Mouse (Mus musculus): ENCODE results near the gene Sipa1. TPM values are rescaled to one million over a fixed set of nuclear protein-coding genes. Genes with fewer than 3 reads are reported as not detected.
A peak's percentile ranks its signal among the peaks of the same experiment; 100 is the strongest.

The Sipa1 gene
- polyA plus RNA-seq, 1 experiment from 2014 or later = 20.1 TPM

GRCm38 (mm10) chr19:5684985-5685384 lies 21.5 kb upstream of the Sipa1 start:
- Histone ChIP-seq H3K27me3 (no peaks in the 10 kb centered on the region), H3K4me1 (replicated peaks) (peaks cover 20% of the 10 kb centered on the region), H3K9ac (no peak overlapping the region), H3K4me2 (no peak overlapping the region), H3K9me3 (no peaks in the 10 kb centered on the region), H3K36me3 (peaks cover 59% of the 10 kb centered on the region), H3K27ac (replicated peaks) (no peak overlapping the region), H3K4me3 (no peak overlapping the region)
- 90% methylated on average over 13 of the region's 13 CpGs for WGBS
- ATAC-seq (ENCODE audit: low FRiP score, low read depth) = no peak

GRCm38 (mm10) chr19:5684236-5684635 lies 20.7 kb upstream of the Sipa1 start:
- H3K4me3 ChIP-seq = no peak overlapping the region
- H3K4me2 ChIP-seq = no peak overlapping the region
- H3K4me1 ChIP-seq (replicated peaks) = peaks cover 12% of the 10 kb centered on the region
- no peaks in the 10 kb centered on the region for H3K9me3 ChIP-seq
- no peak for ATAC-seq (ENCODE audit: low FRiP score, low read depth)
- H3K36me3 ChIP-seq = peaks cover 66% of the 10 kb centered on the region
- no peak overlapping the region for H3K27ac ChIP-seq (replicated peaks)
- no peak overlapping the region for H3K9ac ChIP-seq
- 93% methylated on average over 12 of the region's 12 CpGs for WGBS
- H3K27me3 ChIP-seq = no peaks in the 10 kb centered on the region

- WGBS = 82% methylated on average over 4 of the region's 4 CpGs
Observed at GRCm38 (mm10) chr19:5680432-5680831, 16.9 kb upstream of the Sipa1 start.

DNA sequence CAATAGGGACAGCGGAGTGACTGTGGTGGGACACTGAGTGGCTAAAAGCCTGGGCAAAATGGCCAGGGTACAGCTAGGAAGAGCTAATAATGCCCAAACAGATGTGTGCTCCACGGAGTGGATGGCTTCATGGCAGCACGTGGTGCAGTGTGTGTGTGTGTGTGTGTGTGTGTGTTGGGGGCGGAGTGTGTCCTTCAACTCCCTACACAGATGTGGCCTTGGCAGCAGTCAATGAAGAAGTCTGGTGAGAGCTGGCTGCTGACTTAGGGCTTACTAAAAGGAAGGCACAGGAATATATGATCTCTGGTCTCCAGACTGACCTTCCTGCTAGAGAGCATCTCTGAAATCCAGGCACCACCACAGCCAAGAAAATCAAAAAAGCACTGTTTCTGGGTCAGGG lies 4.9 kb upstream of the Sipa1 start:
- peaks cover 6% of the 10 kb centered on the region; the same call in 1 of the 2 replicates for H3K4me1 ChIP-seq (replicated peaks)
- H3K9ac ChIP-seq = no peak overlapping the region
- no peaks in the 10 kb centered on the region for H3K9me3 ChIP-seq
- H3K4me3 ChIP-seq = no peak overlapping the region
- peaks cover 68% of the 10 kb centered on the region for H3K36me3 ChIP-seq
- no peak overlapping the region for H3K27ac ChIP-seq (replicated peaks)
- no peak for ATAC-seq (ENCODE audit: low FRiP score, low read depth)
- no peaks in the 10 kb centered on the region for H3K27me3 ChIP-seq
- no peak overlapping the region for H3K4me2 ChIP-seq
- 85% methylated on average over 4 of the region's 4 CpGs for WGBS

More at GRCm38 (mm10) chr19:5680432-5680831, 16.9 kb upstream of the Sipa1 start:
- H3K27me3 ChIP-seq = no peaks in the 10 kb centered on the region
- H3K4me1 ChIP-seq (replicated peaks) = no peaks in the 10 kb centered on the region
- no peak for ATAC-seq (ENCODE audit: low FRiP score, low read depth)
- H3K4me3 ChIP-seq = no peak overlapping the region
- H3K27ac ChIP-seq (replicated peaks) = no peak overlapping the region
- H3K4me2 ChIP-seq = no peak overlapping the region
- H3K9ac ChIP-seq = no peak overlapping the region
- H3K9me3 ChIP-seq = no peaks in the 10 kb centered on the region
- peaks cover 86% of the 10 kb centered on the region for H3K36me3 ChIP-seq

DNA sequence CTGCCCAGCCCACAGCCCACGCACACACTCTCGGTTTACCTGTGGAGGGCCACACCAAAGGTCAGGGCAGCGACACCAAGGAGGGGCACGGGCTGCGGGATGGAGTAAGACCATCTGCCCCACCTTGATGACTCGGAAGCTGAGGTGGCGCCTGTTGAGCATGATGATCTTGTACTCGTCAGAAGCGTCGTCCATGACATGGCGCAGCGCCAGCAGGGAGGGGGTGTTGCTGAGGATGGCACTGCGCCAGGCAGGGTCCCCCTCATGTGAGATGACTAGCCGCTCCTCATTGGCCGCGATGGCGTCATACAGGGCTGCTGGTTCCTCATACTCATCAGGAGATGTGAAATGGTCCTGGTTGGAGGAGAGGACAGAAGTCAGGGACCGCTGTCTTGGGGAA lies 2.9 kb upstream of the Sipa1 start:
- no peaks in the 10 kb centered on the region for H3K27me3 ChIP-seq
- H3K9me3 ChIP-seq = no peaks in the 10 kb centered on the region
- no peak overlapping the region for H3K9ac ChIP-seq
- H3K4me1 ChIP-seq (replicated peaks) = peaks cover 10% of the 10 kb centered on the region
- peaks cover 51% of the 10 kb centered on the region for H3K36me3 ChIP-seq
- no peak overlapping the region for H3K27ac ChIP-seq (replicated peaks)
- ATAC-seq (ENCODE audit: low FRiP score, low read depth) = no peak
- no peak overlapping the region for H3K4me2 ChIP-seq
- no peak overlapping the region for H3K4me3 ChIP-seq
- WGBS = 91% methylated on average over 18 of the region's 18 CpGs

- Histone ChIP-seq H3K4me2 (no peak overlapping the region), H3K4me1 (replicated peaks) (peaks cover 10% of the 10 kb centered on the region), H3K27me3 (no peaks in the 10 kb centered on the region), H3K9ac (no peak overlapping the region), H3K27ac (replicated peaks) (no peak overlapping the region), H3K9me3 (no peaks in the 10 kb centered on the region), H3K4me3 (no peak overlapping the region), H3K36me3 (peaks cover 42% of the 10 kb centered on the region)
- ATAC-seq (ENCODE audit: low FRiP score, low read depth) = no peak
- 94% methylated on average over 15 of the region's 15 CpGs for WGBS
Observed at GRCm38 (mm10) chr19:5665465-5665864, 2.0 kb upstream of the Sipa1 start.

- H3K27me3 ChIP-seq = no peaks in the 10 kb centered on the region
- no peak for ATAC-seq (ENCODE audit: low FRiP score, low read depth)
- no peak overlapping the region for H3K27ac ChIP-seq (replicated peaks)
- peaks cover 10% of the 10 kb centered on the region for H3K4me1 ChIP-seq (replicated peaks)
- H3K4me3 ChIP-seq = no peak overlapping the region
- no peak overlapping the region for H3K4me2 ChIP-seq
- H3K36me3 ChIP-seq = peaks cover 40% of the 10 kb centered on the region
- H3K9me3 ChIP-seq = no peaks in the 10 kb centered on the region
- WGBS = 92% methylated on average over 10 of the region's 10 CpGs
- H3K9ac ChIP-seq = no peak overlapping the region
Observed at GRCm38 (mm10) chr19:5664669-5665257, 1.3 kb upstream of the Sipa1 start.

- ATAC-seq (ENCODE audit: low FRiP score, low read depth) = no peak
- H3K4me1 ChIP-seq (replicated peaks) = peaks cover 10% of the 10 kb centered on the region
- no peak overlapping the region; the same call in 1 of the 2 replicates for H3K9ac ChIP-seq
- H3K4me2 ChIP-seq = peak overlapping the region; percentile 55
- H3K36me3 ChIP-seq = peaks cover 27% of the 10 kb centered on the region
- H3K27ac ChIP-seq (replicated peaks) = peak overlapping the region; percentile 57; the same call in 1 of the 2 replicates
- H3K9me3 ChIP-seq = no peaks in the 10 kb centered on the region
- WGBS = 71% methylated on average over 8 of the region's 8 CpGs
- peak overlapping the region; percentile 38; the same call in 1 of the 2 replicates for H3K4me3 ChIP-seq
- H3K27me3 ChIP-seq = no peaks in the 10 kb centered on the region
Observed at GRCm38 (mm10) chr19:5662310-5662709, 1.2 kb downstream of the Sipa1 start.

DNA sequence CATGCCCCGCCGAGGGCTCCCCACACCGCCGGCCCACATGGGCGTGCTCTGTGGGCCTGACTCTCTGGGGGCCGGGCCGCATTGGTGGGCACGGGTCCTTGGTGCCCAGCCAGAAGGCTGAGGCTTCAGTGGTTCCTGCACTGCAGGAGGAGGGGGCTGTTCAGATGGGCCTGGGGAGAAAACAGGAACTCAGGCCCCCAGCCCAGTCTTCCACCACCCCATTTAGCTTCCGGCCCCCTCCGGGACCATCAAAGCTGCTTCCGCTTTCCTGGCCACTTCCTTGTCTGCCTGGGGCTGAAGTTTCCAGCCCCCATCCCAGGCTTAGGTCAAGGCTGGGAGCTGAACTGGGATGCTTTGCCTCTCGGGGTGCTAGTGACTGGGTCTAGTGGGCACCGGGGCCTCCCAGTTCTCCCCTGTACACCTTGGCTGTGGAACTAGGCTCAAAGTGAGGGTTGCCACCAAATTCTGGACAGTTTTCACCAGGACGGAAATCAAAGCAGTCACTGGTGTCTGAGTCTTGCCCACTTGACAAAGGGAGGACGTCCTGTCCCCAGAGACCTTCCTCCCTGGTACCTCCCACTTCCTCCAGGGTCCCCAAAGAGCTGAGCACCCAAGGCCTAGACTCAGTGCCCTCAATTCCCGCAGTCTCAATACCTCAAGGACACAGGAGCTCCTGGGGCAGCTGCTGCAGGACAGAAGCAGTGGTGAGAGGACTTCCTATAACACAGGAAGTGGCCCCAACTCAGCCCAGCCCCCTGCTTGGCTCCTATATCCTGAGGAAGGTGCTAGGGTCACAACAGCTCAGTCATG lies 2.4 kb downstream of the Sipa1 start:
- WGBS = 87% methylated on average over 16 of the region's 16 CpGs
- H3K4me3 ChIP-seq = peak overlapping the region; percentile 2; the same call in 1 of the 2 replicates
- H3K4me2 ChIP-seq = peak overlapping the region; percentile 28
- H3K9ac ChIP-seq = no peak overlapping the region
- H3K27me3 ChIP-seq = peaks cover 4% of the 10 kb centered on the region; the same call in 1 of the 2 replicates
- H3K4me1 ChIP-seq (replicated peaks) = peaks cover 10% of the 10 kb centered on the region
- peak overlapping the region; percentile 47; the same call in 1 of the 2 replicates for H3K27ac ChIP-seq (replicated peaks)
- ATAC-seq (ENCODE audit: low FRiP score, low read depth) = no peak
- H3K9me3 ChIP-seq = no peaks in the 10 kb centered on the region
- H3K36me3 ChIP-seq = peaks cover 17% of the 10 kb centered on the region

- Histone ChIP-seq H3K9me3 (no peaks in the 10 kb centered on the region), H3K36me3 (no peaks in the 10 kb centered on the region), H3K4me3 (peak overlapping the region; percentile 42), H3K27me3 (peaks cover 34% of the 10 kb centered on the region), H3K4me2 (peak overlapping the region; percentile 74), H3K4me1 (replicated peaks) (peaks cover 15% of the 10 kb centered on the region), H3K9ac (peak overlapping the region; percentile 15), H3K27ac (replicated peaks) (no peak overlapping the region)
- 15% methylated on average over 43 of the region's 43 CpGs for WGBS
- no peak for ATAC-seq (ENCODE audit: low FRiP score, low read depth)
Observed at GRCm38 (mm10) chr19:5654720-5655298, 8.7 kb downstream of the Sipa1 start.

- no peak overlapping the region for H3K27ac ChIP-seq (replicated peaks)
- peaks cover 34% of the 10 kb centered on the region for H3K27me3 ChIP-seq
- 9% methylated on average over 62 of the region's 62 CpGs for WGBS
- H3K4me2 ChIP-seq = peak overlapping the region; percentile 74
- peak overlapping the region; percentile 42 for H3K4me3 ChIP-seq
- no peaks in the 10 kb centered on the region for H3K9me3 ChIP-seq
- no peaks in the 10 kb centered on the region for H3K36me3 ChIP-seq
- peak overlapping the region; percentile 15 for H3K9ac ChIP-seq
- H3K4me1 ChIP-seq (replicated peaks) = peaks cover 17% of the 10 kb centered on the region
- ATAC-seq (ENCODE audit: low FRiP score, low read depth) = peak; percentile 65
Observed at GRCm38 (mm10) chr19:5653969-5654719, 9.4 kb downstream of the Sipa1 start.
